8 mouse cellular contexts compared by ENCODE assay signal in genomic region chr9:59189141-59189540, GRCm38 (mm10).
DNase-seq lines count a peak whose midpoint lies in the region; ATAC-seq lines count a peak whose summit lies in the region.

No protein-coding gene starts in this region.

- no peaks in the 10 kb centered on the region for H3K36me3 ChIP-seq in neural tube, embryonic 12.5 days

- WGBS in neural tube, embryonic 12.5 days = 23% methylated on average over 9 of the region's 9 CpGs

- no peak overlapping the region for H3K4me3 ChIP-seq in neural tube, embryonic 12.5 days

- intact Hi-C loops in heart, postnatal 36 days (cut with DNase I) = no loop called here

- peak overlapping the region; percentile 39 for H3K4me2 ChIP-seq in neural tube, embryonic 12.5 days (replicated peaks)

- peak overlapping the region; percentile 23; the same call in 1 of the 2 replicates for H3K27ac ChIP-seq in neural tube, embryonic 12.5 days

- no peaks in the 10 kb centered on the region for H3K9me3 ChIP-seq in neural tube, embryonic 12.5 days

- no peak overlapping the region for H3K9ac ChIP-seq in neural tube, embryonic 12.5 days

- 0 out of 2 replicates have a peak, but pooled peaks cover 3% of the 10 kb centered on the region for H3K27me3 ChIP-seq in neural tube, embryonic 12.5 days (replicated peaks)

- peaks cover 23% of the 10 kb centered on the region for H3K4me1 ChIP-seq in neural tube, embryonic 12.5 days

- peak; percentile 85 for ATAC-seq in neural tube, embryonic 12.5 days (ENCODE audit: low FRiP score, low read depth)
- ATAC-seq in megakaryocyte-erythroid progenitor cell, adult 5-6 weeks (replicated peaks; ENCODE audit: low FRiP score, low TSS enrichment, poor library complexity, severe bottlenecking) = no peak

- peak; percentile 27 for DNase-seq in ovary, adult 18-20 months (ENCODE audit: low spot score)
- DNase-seq in ovary, postnatal 10 days (ENCODE audit: low spot score) = no peak
- peak; percentile 94 to 95 for DNase-seq in cerebellum, postnatal 10 days
- peak; percentile 50 to 57 for DNase-seq in heart, postnatal 36 days
- peak; percentile 6 to 16 for DNase-seq in kidney, postnatal 36 days
- no peak for DNase-seq in thymus, postnatal 10 days (ENCODE audit: low spot score in 2 of 2)

Comparison
In these comparisons a context has a peak if more than half of its experiments do, and no peak if none do; other contexts are left out.
1. DNase-seq: peak in ovary, adult 18-20 months (single experiment), cerebellum, postnatal 10 days (2 of 2), heart, postnatal 36 days (2 of 2) and kidney, postnatal 36 days (2 of 2); none in ovary, postnatal 10 days (single experiment) and thymus, postnatal 10 days (0 of 2).